Mouse (Mus musculus) heart, embryonic 15.5 days (tissue): ENCODE measurements around the gene H2al2b. TPM values are rescaled to one million over a fixed set of nuclear protein-coding genes. Genes with fewer than 3 reads are reported as not detected.
"Not testable (repeated sequence)": the region's sequence is repeated elsewhere in the genome, so short reads cannot be mapped to it uniquely, and the experiment has no call there.

Experiments
- ATAC-seq: fragments of 200-750 bp; cut with Nextera tagmentation; replicated peaks from 2 replicates; pipeline ENCODE4 v1.8.0; 2017; ENCODE audit warnings: low read depth, moderate TSS enrichment; ENCODE audit not compliant: insufficient number of reproducible peaks, insufficient read depth, low FRiP score
- H3K27ac ChIP-seq: fragments of 300-500 bp; sonication (generic); 2 replicates; pipeline ENCODE4 v1.5.1; 2015; ENCODE audit warnings: mild to moderate bottlenecking, inconsistent platforms
- H3K27me3 ChIP-seq: fragments of 300-500 bp; sonication (generic); 2 replicates; pipeline ENCODE4 v1.6.1; 2015; ENCODE audit warnings: inconsistent platforms
- H3K36me3 ChIP-seq: fragments of 300-500 bp; sonication (generic); 2 replicates; pipeline ENCODE4 v1.6.1; 2015; ENCODE audit warnings: mild to moderate bottlenecking, inconsistent platforms
- H3K4me1 ChIP-seq: fragments of 300-500 bp; sonication (generic); replicated peaks from 2 replicates; pipeline ENCODE4 v1.6.1; 2015; ENCODE audit warnings: inconsistent platforms
- H3K4me2 ChIP-seq: fragments of 300-500 bp; sonication (generic); 2 replicates; pipeline ENCODE4 v1.6.1; 2015; ENCODE audit warnings: inconsistent platforms, mild to moderate bottlenecking, moderate library complexity
- H3K4me3 ChIP-seq: fragments of 300-500 bp; sonication (generic); 2 replicates; pipeline ENCODE4 v1.5.1; 2015; ENCODE audit warnings: mild to moderate bottlenecking, inconsistent platforms
- H3K9ac ChIP-seq: fragments of 300-500 bp; sonication (generic); 2 replicates; pipeline ENCODE4 v1.6.1; 2015; ENCODE audit warnings: mild to moderate bottlenecking, inconsistent platforms
- H3K9me3 ChIP-seq: fragments of 300-500 bp; sonication (generic); replicated peaks from 2 replicates; pipeline ENCODE4 v1.6.1; 2016; ENCODE audit warnings: inconsistent platforms
- WGBS: fragments of 180-500 bp; shearing (Covaris S2); methylation state at CpG from one replicate; pipeline ENCODE4 v1.1.7; 2015; ENCODE audit warnings: mixed read lengths; 5-methylcytosine and 5-hydroxymethylcytosine counted together
- polyA plus RNA-seq: library from polyadenylated mRNA; unstranded; fragments of >200 nt; fragmentation: Nextera tagmentation; extraction: Ambion mirVana; gene quantifications from 2 replicates; pipeline ENCODE4 v1.2.1, GENCODE M21; 2015

The H2al2b gene
- not detected in 2 replicates for polyA plus RNA-seq

DNA sequence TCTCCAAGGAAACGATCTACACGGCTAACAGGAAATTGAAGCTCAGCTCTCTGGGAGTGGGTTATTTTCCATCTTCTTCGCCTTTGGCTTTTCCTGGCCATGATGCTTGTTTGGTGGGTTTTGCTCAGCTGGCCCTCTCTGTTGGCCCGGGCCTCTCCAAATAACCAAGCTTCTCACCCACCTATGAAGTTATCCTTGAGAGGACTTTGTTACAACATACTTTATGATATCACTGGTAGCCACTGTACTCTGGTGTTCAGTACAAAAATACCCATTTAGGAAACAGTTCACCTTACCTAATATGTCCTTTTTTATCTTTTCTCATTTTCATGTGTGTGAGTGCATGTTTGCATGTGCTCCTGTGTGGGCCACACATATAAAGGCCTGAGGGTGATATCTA lies at the start of gene H2al2b:
TSS of gene H2al2b (minus strand) at position 101 of the 400 bp plus-strand sequence.
- not testable (repeated sequence) for H3K9ac ChIP-seq, H3K27me3 ChIP-seq, H3K9me3 ChIP-seq, ATAC-seq, H3K4me3 ChIP-seq, H3K27ac ChIP-seq, H3K4me2 ChIP-seq, H3K4me1 ChIP-seq, H3K36me3 ChIP-seq
- no CpG with 5 or more reads among the region's 4 CpGs for WGBS

Other genes starting within 250 kb of the H2al2b start
- gene H2al2c, start 121.6 kb downstream of the H2al2b start, polyA plus RNA-seq, result not detected in 2 replicates
- not detected in 2 replicates for gene Sry, start 57.0 kb downstream of the H2al2b start, polyA plus RNA-seq
- not detected in 2 replicates for gene Gm4064, start 75.5 kb upstream of the H2al2b start, polyA plus RNA-seq
- gene Rbmy, start 110.0 kb upstream of the H2al2b start, polyA plus RNA-seq, result not detected in 2 replicates
- gene Gm10256, start 110.0 kb upstream of the H2al2b start, polyA plus RNA-seq, result not detected in 2 replicates
- not detected in 2 replicates for gene Gm10352, start 180.3 kb upstream of the H2al2b start, polyA plus RNA-seq
- gene Gm29289, start 211.9 kb upstream of the H2al2b start, polyA plus RNA-seq, result not detected in 2 replicates